Mouse (Mus musculus) right cerebral cortex, adult 18-20 months (tissue): ENCODE data around the gene Rrp36.

Experiments
- DNase-seq: peaks from one replicate; pipeline ENCODE4 v3.0.0; 2022; ENCODE audit warnings: mixed read lengths

The Rrp36 gene

GRCm38 (mm10) chr17:46645561-46646321 is 28.4 kb downstream of the Rrp36 start, which contains the start of the genes Klc4 and Mrpl2:
Klc4 (minus strand) TSS chr17:46646022.
Mrpl2 (plus strand) TSS chr17:46646229.
- DNase-seq = peak; percentile 98

- no peak for DNase-seq
Observed at GRCm38 (mm10) chr17:46644916-46645475, 29.2 kb downstream of the Rrp36 start.

GRCm38 (mm10) chr17:46644152-46644805 is 29.9 kb downstream of the Rrp36 start:
- no peak for DNase-seq

GRCm38 (mm10) chr17:46642060-46642459 is 32.1 kb downstream of the Rrp36 start:
- no peak for DNase-seq

- no peak for DNase-seq
Observed at GRCm38 (mm10) chr17:46639929-46640328, 34.2 kb downstream of the Rrp36 start.

GRCm38 (mm10) chr17:46636831-46637523 is 37.2 kb downstream of the Rrp36 start:
- peak; percentile 69 for DNase-seq

- no peak for DNase-seq
Observed at GRCm38 (mm10) chr17:46629685-46630441, 44.3 kb downstream of the Rrp36 start.

- DNase-seq = peak; percentile 65
Observed at GRCm38 (mm10) chr17:46628791-46629684, 45.1 kb downstream of the Rrp36 start, which contains the start of gene Ptk7. Ptk7 (minus strand) TSS chr17:46629504.

- DNase-seq = no peak
Observed at GRCm38 (mm10) chr17:46628471-46628790, 45.7 kb downstream of the Rrp36 start.

- no peak for DNase-seq
Observed at GRCm38 (mm10) chr17:46627409-46627808, 46.7 kb downstream of the Rrp36 start.

GRCm38 (mm10) chr17:46624598-46624997 is 49.6 kb downstream of the Rrp36 start:
- no peak for DNase-seq

GRCm38 (mm10) chr17:46623819-46624557 is 50.2 kb downstream of the Rrp36 start:
- no peak for DNase-seq

GRCm38 (mm10) chr17:46622269-46622668 is 51.9 kb downstream of the Rrp36 start:
- DNase-seq = no peak

- peak; percentile 63 for DNase-seq
Observed at GRCm38 (mm10) chr17:46621324-46621723, 52.8 kb downstream of the Rrp36 start.

- no peak for DNase-seq
Observed at GRCm38 (mm10) chr17:46619683-46620357, 54.3 kb downstream of the Rrp36 start.

- no peak for DNase-seq
Observed at GRCm38 (mm10) chr17:46618769-46619682, 55.1 kb downstream of the Rrp36 start.

GRCm38 (mm10) chr17:46618394-46618768 is 55.8 kb downstream of the Rrp36 start:
- DNase-seq = no peak

GRCm38 (mm10) chr17:46617799-46618198 is 56.4 kb downstream of the Rrp36 start:
- no peak for DNase-seq
